8 mouse cellular contexts compared by ENCODE assay signal in the genomic region with DNA sequence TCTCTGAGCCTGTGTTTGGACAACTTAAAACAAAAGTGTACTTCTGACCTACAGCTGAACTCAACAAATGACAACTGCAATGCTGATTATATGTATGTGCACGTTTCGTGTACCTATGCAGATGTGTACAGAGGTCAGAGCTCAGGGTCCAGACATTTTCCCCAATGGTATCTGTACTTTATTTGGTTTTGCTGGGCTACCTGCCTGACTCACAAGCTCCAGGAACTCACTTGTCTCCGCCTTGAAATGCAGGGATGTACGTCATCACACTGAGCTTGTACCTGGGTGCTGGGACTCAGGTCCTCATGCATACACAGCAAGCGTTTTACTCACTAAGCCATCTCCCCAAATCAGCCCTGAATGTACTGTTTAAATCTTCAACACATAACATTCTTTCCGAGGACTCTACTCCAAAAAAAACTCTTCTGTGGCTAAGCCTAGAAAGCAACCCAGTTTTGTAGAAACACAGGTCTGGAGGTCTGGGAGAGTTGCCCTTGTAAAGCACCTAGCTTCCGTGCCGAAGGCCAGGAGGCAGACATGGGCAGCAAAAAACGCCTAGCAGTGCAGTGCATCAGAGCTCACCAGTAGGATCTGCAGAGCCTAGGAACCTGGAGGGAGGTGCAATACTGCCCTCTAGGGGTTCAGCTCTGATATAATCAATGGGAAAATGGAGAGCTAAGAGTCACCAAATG. TPM values are rescaled to one million over a fixed set of nuclear protein-coding genes. Genes with fewer than 3 reads are reported as not detected.
A peak's percentile ranks its signal among the peaks of the same experiment; 100 is the strongest.
DNase-seq lines count a peak whose midpoint lies in the region; ATAC-seq and TF ChIP-seq lines count a peak whose summit lies in the region.

No protein-coding gene starts in this region.

- DNase-seq in heart, adult 2 months, result peak; percentile 23 to 30
- no peak for DNase-seq in heart, postnatal 25 days (ENCODE audit: low spot score)
- DNase-seq in cerebellum, adult 8-10 months, result peak; percentile 55
- peak; percentile 26 to 42 for DNase-seq in frontal cortex, postnatal 25 days (ENCODE audit: low spot score in 2 of 2)
- peak; percentile 14 for DNase-seq in kidney, adult 18-20 months
- DNase-seq in left cerebral cortex, postnatal 4 days, result peak; percentile 51

- H3K4me3 ChIP-seq in heart, adult 2 months, result no peak overlapping the region
- H3K4me3 ChIP-seq in midbrain, embryonic 13.5 days (replicated peaks), result no peak overlapping the region
- H3K4me3 ChIP-seq in stomach, embryonic 14.5 days (ENCODE audit: low read depth, low read length), result no peak overlapping the region

- ATAC-seq in midbrain, embryonic 13.5 days, result peak; percentile 84
- ATAC-seq in stomach, embryonic 14.5 days (ENCODE audit: insufficient number of reproducible peaks, insufficient read depth, low FRiP score, low read depth), result peak; percentile 56

- H3K36me3 ChIP-seq in heart, adult 2 months (ENCODE audit: control insufficient read depth, insufficient read depth, low read length), result no peaks in the 10 kb centered on the region
- peaks cover 51% of the 10 kb centered on the region for H3K36me3 ChIP-seq in midbrain, embryonic 13.5 days
- H3K36me3 ChIP-seq in stomach, embryonic 14.5 days (ENCODE audit: control insufficient read depth, insufficient read depth, low read length), result peaks cover 27% of the 10 kb centered on the region; the same call in 1 of the 2 replicates

- H3K9me3 ChIP-seq in midbrain, embryonic 13.5 days, result no peaks in the 10 kb centered on the region
- no peaks in the 10 kb centered on the region for H3K9me3 ChIP-seq in stomach, embryonic 14.5 days (ENCODE audit: control insufficient read depth, low read depth, low read length)

- peak; percentile 86 for TF ChIP-seq CTCF in heart, adult 2 months (IDR thresholded peaks at IDR 0.05)

- H3K4me1 ChIP-seq in heart, adult 2 months (ENCODE audit: control insufficient read depth, insufficient read depth, low read length), result no peaks in the 10 kb centered on the region
- H3K4me1 ChIP-seq in midbrain, embryonic 13.5 days (replicated peaks), result peaks cover 12% of the 10 kb centered on the region; the same call in 1 of the 2 replicates
- no peaks in the 10 kb centered on the region for H3K4me1 ChIP-seq in stomach, embryonic 14.5 days (ENCODE audit: control insufficient read depth, insufficient read depth, low read length)

- H3K27me3 ChIP-seq in heart, adult 2 months (ENCODE audit: control insufficient read depth, insufficient read depth, low read length), result no peaks in the 10 kb centered on the region
- no peaks in the 10 kb centered on the region for H3K27me3 ChIP-seq in midbrain, embryonic 13.5 days
- no peaks in the 10 kb centered on the region for H3K27me3 ChIP-seq in stomach, embryonic 14.5 days (ENCODE audit: control insufficient read depth, insufficient read depth, low read length)

- H3K79me2 ChIP-seq in heart, adult 2 months (replicated peaks; ENCODE audit: control insufficient read depth, insufficient read depth, low read length), result no peaks in the 10 kb centered on the region

- intact Hi-C loops in heart, adult 2 months (cut with DNase I), result loop anchor here (5.0 kb wide), 1 partner anchor 89 kb away; no protein-coding TSS in a partner anchor
- intact Hi-C loops in heart, postnatal 25 days (cut with DNase I), result loop anchor here (2.0 kb wide), 1 partner anchor 91 kb away; no protein-coding TSS in a partner anchor
- intact Hi-C loops in left cerebral cortex, postnatal 4 days (cut with DNase I), result no loop called here

- no peak for TF ChIP-seq EP300 in heart, adult 2 months (IDR thresholded peaks at IDR 0.05; ENCODE audit: insufficient read depth, low read depth, low read length)

- WGBS in heart, adult 2 months, result 71% methylated on average over 9 of the region's 9 CpGs
- whole genome bisulfite sequencing in midbrain, embryonic 13.5 days, result 71% methylated on average over 9 of the region's 9 CpGs
- WGBS in stomach, embryonic 14.5 days, result 58% methylated on average over 9 of the region's 9 CpGs

- TF ChIP-seq POLR2A in heart, adult 2 months (IDR thresholded peaks at IDR 0.05; ENCODE audit: insufficient read depth, low read depth, low read length), result no peak

- H3K27ac ChIP-seq in heart, adult 2 months, result no peak overlapping the region
- H3K27ac ChIP-seq in midbrain, embryonic 13.5 days, result no peak overlapping the region
- no peak overlapping the region for H3K27ac ChIP-seq in stomach, embryonic 14.5 days (ENCODE audit: low read length)

- H3K9ac ChIP-seq in heart, adult 2 months (ENCODE audit: low read depth, low read length), result no peak overlapping the region
- no peak overlapping the region for H3K9ac ChIP-seq in midbrain, embryonic 13.5 days (replicated peaks)
- no peak overlapping the region for H3K9ac ChIP-seq in stomach, embryonic 14.5 days (replicated peaks; ENCODE audit: low read depth, low read length)

- H3K4me2 ChIP-seq in midbrain, embryonic 13.5 days (replicated peaks), result no peak overlapping the region
- no peak overlapping the region for H3K4me2 ChIP-seq in stomach, embryonic 14.5 days (replicated peaks; ENCODE audit: low read depth, low read length)

RNA-seq across cellular contexts. Expression of gene Cdk5rap2, which starts 54.4 kb away (rescaled TPM):
- 1 to 10 TPM; 5.9 to 6.1 TPM for total RNA-seq in heart, adult 2 months (2021)
- polyA plus RNA-seq in heart, adult 2 months (2012; rRNA removed), result 2.0 and 3.9 TPM in 2 replicates
- 1 to 10 TPM; 3.7 to 5.3 TPM for total RNA-seq in heart, postnatal 25 days (2021)
- 10 to 100 TPM; 15.2 to 23.1 TPM for total RNA-seq in left cerebral cortex, postnatal 4 days (2021)
- 11.4 and 14.2 TPM in 2 replicates for polyA plus RNA-seq in midbrain, embryonic 13.5 days (2015; fragmentation: Nextera tagmentation; extraction: Ambion mirVana)
- polyA plus RNA-seq in stomach, embryonic 14.5 days (2014; fragmentation: Nextera tagmentation; extraction: Ambion mirVana), result 23.1 and 25.7 TPM in 2 replicates
